Mouse (Mus musculus) myocyte (in vitro differentiated cells): Measurements from ENCODE around the gene Baiap2.

Experiments used
- E2F4 ChIP-seq: IDR thresholded peaks from one replicate; pipeline ENCODE4 v1.6.1; 2011; ENCODE audit warnings: mild to moderate bottlenecking, control low read depth, moderate library complexity; ENCODE audit not compliant: insufficient read depth
- POLR2A ChIP-seq: IDR thresholded peaks from one replicate; pipeline ENCODE4 v1.6.1; 2011; ENCODE audit warnings: low read depth, mild to moderate bottlenecking, control low read depth, moderate library complexity; ENCODE audit not compliant: insufficient read length

DNA sequence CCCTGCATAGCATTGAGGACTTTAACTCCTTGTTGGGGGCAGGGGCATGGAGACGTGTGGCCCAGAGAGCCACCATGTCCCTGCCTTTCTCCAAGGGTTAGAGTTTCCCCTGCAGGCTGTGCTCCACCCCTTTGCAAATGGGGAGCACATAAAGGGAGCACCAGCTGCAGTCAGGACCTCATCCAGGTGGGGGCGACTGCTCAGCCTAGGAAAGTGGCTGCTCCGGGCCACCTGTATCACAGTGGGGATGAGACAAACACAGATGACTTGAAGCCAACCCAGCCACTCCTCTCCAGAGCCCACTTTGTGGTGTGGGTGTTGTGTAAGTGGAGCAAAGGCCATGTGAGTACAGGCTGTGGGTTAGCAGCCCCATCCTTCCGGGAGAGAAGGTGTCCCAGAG, 41.4 kb upstream of the Baiap2 start:
- TF ChIP-seq POLR2A (no peak), E2F4 (no peak)
